Mouse (Mus musculus) thymus, adult 18-20 months (tissue): ENCODE measurements around the gene Pced1b.
"Not testable (repeated sequence)": the region's sequence is repeated elsewhere in the genome, so short reads cannot be mapped to it uniquely, and the experiment has no call there.

Source experiments
- DNase-seq, 2 experiments: peaks; one replicate each; pipeline ENCODE4 v3.0.0; 2022; ENCODE audit warnings: mixed read lengths in 2 of 2

Pced1b gene

GRCm38 (mm10) chr15:97246911-97247790 lies at the start of gene Pced1b, which contains the start of gene Amigo2:
Pced1b (plus strand) TSS chr15:97247107.
Amigo2 (minus strand) TSS chr15:97247287.
- DNase-seq = peak; percentile 36 to 45

GRCm38 (mm10) chr15:97204889-97205288 lies 42.0 kb upstream of the Pced1b start:
- DNase-seq = no peak

GRCm38 (mm10) chr15:97205776-97206175 lies 41.1 kb upstream of the Pced1b start:
- DNase-seq = no peak

DNA sequence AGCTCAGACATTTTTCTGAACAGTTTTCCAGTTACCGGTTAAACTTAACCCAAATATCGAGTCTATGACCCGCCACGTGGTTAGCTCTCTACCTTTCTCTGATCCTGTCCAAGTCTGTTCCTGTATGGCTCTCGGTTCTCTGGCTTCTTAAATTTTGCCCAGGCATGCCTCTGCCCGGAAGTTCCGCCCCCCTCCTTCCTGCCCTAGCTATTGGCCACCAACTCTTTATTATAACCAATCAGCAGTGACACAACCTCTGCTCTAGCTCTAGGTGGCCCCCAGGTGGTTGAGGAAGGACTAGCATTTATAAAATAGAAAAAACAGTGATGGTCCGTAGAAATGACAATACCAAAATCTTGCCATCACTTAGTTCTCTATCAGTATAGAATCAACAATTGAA lies 40.4 kb upstream of the Pced1b start:
- DNase-seq = no peak

DNA sequence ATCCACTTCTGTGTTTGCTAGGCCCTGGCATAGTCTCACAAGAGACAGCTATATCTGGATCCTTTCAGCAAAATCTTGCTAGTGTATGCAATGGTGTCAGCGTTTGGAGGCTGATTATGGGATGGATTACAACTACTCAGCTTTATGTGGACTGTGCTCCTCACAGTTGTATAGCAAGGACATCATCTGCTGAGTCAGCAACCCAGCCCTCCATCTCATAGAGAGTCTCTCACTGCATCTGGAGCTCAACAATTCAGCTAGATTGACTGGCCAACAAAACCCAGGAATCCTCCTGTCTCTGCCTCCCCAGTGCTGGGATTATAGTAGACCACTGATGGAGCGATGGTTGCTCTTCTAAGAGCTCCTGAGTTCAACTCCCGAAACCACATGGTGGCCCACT lies 37.2 kb upstream of the Pced1b start:
- DNase-seq = not testable (repeated sequence)

DNA sequence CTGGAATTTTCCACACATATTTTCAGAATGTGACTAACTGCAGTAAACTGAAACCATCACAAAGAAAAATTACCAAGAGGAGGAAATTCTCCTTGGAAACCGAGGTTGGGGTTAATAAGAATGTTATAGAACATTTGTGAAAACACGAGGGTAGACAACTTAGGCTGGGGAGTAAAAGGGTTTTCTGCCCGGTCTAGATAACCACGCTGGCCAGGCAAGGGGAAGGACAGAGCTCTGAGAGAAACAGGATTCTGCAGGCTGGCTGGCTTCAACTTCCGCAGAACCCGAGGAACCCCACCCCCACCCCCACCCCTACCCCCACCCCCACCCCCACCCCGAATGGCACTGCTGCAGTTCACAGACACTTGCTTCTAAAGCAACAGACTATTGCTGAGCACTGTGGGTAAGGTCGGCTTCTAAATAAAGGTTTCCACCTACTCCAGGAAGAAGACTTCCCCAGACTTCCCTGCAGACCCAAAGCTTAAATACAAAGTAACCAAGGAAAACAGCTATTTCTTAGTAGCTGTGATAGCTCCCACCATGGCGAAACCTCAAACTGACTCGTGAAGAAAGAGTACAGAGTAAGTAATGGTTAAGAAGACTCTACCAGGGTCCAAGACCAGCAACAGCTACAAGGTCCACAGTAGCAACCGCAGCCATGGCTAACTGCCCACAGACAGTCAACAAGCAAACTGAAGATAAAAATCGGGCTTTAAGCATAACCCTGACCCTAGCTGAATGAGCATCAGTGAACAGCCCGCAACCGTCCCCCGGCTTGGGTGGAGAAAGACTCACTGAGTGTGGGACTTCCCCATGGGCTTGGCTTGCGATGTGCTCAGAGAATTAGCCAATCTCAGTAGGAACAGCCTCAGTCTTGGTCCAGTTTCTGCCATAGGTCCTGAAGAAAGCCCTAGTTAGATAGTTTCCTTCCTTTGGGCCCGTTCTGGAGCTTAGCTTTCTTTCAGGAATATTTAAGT lies 34.1 kb upstream of the Pced1b start:
- no peak for DNase-seq

- no peak for DNase-seq
Observed at GRCm38 (mm10) chr15:97216843-97217242, 30.1 kb upstream of the Pced1b start.

DNA sequence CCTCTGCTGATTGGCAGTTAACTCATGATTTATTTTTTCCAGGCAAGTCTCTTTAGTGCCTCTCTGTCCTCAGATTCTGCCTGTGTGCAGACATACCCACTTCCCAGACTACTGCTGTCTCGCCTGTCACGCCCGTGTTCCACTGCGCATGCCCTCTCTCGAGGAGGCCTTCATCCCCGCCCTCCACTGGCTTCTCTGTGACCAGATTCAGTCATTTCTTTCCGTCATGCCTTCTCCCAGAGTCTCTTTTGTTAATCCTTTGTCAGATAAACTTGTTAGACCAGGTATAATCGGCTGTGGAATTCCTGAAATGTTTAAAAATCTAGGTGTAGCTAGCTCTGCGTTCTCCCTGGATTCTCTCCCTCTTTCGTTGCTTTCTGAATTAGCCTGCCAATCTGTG lies 23.5 kb upstream of the Pced1b start:
- no peak for DNase-seq

DNA sequence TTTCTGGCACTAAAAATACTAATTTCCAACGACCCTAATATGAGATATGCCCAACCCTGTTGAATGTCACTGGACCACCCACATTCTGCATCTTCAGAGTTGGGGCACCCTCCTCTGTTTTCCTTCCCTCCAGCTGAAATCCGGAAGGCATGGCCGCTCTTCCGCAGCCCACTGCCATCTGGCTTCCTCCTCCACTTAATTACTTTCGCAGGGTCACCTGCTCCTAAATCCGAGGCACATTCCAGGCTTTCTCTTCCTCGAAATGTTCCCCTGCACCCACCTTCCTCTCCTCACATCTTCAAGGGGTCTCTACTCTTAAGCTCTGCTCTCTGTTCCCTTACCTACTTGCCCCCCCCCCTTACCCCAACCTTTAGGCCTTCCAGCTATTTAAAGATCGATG lies 22.9 kb upstream of the Pced1b start:
- DNase-seq = no peak

DNA sequence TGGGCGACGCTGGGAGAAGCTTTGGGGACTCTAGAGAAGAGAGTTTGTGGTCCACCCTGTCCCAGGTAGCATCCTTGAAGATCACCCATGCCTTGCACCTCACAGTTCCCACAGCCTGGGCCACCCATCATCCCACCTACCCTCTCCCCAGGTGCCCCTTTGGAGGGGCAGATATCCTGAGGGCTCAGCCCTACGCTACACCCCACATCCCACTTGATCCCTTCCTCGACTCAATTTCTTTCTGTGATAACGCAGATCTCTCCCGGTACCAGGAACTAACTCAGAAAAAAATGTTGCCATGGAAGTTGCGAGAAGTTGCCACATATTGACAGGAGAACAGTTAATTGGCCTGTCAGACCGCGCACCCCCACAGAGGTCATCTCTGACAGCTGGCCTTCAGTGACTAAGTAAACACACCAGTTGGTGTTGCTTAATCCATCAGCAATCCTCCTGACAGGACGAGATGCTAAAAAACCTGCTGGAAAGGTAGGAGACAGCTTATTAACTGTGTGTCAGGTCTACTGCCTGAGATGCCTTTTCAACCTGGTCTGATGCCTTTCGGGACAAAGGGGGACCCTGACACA lies 17.3 kb upstream of the Pced1b start:
- no peak for DNase-seq

GRCm38 (mm10) chr15:97234076-97234475 lies 12.8 kb upstream of the Pced1b start:
- DNase-seq = no peak

- DNase-seq = no peak
Observed at GRCm38 (mm10) chr15:97235183-97235582, 11.7 kb upstream of the Pced1b start.

DNA sequence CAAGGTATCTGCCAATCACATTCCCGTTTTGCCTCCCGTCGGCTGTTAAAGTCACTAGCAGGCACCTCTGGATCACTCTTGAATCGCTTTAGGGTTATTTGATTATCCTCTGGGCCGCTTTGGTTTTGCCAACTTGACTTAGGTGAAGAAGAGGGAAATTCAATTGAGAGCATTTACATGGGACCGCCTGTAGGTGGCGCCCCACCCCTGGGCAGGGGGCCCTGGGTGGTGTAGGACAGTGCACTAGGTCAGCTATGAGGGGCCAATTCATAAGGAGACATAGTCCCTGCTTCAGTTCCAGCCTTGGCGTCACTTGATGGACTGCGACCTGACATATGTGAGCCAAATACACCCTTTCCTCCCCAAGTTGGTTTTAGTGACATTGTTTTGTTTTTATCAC lies 10.0 kb upstream of the Pced1b start:
- no peak for DNase-seq

GRCm38 (mm10) chr15:97245392-97245791 lies 1.5 kb upstream of the Pced1b start:
- no peak for DNase-seq

- DNase-seq = no peak
Observed at GRCm38 (mm10) chr15:97246256-97246655, 651 bp upstream of the Pced1b start.

GRCm38 (mm10) chr15:97247791-97248161 lies 869 bp downstream of the Pced1b start:
- DNase-seq = peak in 1 of 2 experiments; percentile 24

GRCm38 (mm10) chr15:97248296-97248695 lies 1.4 kb downstream of the Pced1b start:
- no peak for DNase-seq

DNA sequence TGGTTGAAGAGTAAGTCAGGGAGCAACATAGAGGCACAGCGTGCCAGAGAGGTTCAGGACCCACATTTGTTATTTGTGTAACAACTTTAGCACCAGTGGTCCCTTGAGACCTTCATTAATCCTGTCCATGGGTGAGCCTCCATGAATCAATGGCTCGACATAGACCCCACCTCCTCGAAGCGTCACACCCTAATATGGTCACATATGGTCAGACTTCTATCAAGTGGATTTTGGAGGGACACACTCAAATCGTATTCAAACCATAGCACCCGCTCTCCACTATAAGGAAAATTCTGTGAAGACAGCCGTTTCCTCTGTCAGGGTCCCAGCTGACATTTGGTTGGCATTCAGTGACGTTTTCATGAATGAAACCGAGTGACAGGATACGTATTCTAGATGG lies 2.4 kb downstream of the Pced1b start:
- DNase-seq = no peak

DNA sequence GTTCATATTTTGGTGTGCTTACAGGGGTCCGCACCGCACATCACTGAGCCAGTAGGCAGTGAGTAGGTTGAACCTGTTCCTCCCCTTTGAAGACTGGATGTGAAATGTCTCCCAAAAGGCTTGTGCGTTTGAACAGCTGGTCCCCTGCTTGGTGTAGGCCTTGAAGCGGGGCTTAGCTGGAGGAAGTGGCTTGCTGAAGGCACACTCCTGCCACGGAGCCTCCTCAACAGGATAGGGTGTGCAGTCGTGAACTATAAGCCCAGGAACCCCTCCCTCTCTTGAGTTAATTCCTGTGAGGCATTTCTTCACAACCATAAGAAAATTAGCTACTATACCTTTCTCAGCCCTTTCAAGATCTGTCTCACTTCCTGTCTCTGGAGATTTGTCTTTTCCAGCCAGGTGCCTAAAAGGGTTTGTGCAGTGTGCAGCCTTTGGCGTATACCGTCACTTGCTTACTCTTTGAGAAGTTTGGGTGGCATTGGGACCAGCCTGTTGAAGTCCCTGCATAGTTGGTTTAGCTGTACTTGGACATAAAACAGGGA lies 5.7 kb downstream of the Pced1b start:
- DNase-seq = peak; percentile 27 to 55

DNA sequence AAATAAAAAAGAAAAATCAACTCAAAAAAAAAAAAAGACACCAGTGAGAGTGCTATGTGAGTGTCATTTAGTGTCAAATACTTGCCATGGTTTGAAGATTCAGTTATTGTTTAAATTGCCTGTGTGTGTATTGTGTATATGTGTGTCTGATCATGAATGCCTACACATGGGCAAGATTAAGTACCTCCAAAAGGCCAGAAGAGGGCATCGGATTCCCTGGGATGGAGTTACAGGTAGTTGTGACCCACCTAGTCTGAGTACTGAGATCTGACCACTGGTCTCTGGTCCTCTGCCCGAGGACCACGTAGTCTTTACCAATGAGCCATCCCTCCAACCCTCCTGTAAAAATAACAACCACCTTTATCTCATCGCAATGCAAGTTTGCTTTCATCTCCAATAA lies 7.5 kb downstream of the Pced1b start:
- no peak for DNase-seq

GRCm38 (mm10) chr15:97255800-97256199 lies 8.9 kb downstream of the Pced1b start:
- DNase-seq = no peak

DNA sequence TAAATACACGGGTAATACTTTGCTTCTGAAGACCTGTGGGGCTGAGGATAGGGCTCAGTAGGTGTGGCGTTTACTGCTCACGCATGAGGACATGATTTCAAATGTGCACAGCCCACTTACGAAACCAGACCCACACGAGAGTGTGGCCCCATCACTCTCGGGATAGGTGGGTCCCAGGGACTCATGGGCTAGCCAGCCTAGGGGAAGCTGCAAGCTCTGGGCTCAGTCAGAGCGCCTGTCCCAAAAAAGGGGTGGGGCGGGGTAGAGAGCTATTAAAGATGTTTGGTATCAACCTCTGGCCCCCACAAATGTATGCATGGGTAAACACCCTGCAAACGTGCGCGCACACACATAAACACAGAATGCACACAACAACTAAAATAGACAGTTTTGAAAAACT lies 9.5 kb downstream of the Pced1b start:
- DNase-seq = no peak
